14 mouse cellular contexts compared by ENCODE assay signal in the genomic region with DNA sequence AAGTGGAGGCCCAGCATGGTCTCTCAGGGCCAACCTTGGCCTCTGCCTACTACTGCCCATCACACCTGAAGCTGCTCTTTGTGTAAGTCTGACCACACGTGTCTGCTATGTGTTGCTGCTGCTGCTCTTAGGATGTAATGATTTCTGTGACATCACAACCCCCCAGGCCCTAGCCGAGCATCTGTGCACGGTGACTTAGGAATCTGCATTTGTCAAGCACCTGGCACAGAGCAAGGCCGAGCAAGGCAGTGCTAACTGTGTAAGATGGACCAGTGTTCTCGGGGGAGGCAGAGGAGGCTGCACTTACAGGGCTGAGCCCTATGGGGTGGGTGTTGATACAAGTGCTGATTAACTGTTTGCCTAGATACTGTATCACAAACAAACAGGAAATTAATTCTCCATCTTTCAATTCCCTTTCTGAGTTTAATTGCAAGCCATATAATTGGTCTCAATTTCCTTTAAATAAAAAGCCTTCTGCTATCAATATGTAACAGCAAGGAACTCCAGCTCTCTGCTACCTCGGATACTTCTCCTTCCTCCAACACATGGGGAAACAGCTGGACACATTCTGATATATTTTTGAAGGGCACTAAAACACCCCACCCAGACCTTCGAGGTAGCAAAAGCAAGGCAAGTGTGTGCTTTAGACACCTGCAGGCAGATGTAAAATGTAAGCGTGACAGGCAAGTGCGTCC.
DNase-seq lines count a peak whose midpoint lies in the region; ATAC-seq and TF ChIP-seq lines count a peak whose summit lies in the region.
"Had no signal": no experiment of that assay in that cellular context is flagged by ENCODE, and none has a peak within 500 bp of the region (broad histone marks: within the 10 kb centered on the region; RNA-seq: fewer than 3 reads in every experiment).

No protein-coding gene starts in this region.

- H3K9ac ChIP-seq in hindbrain, embryonic 13.5 days = peak overlapping the region; percentile 24; the same call in 1 of the 2 replicates
- no peak overlapping the region for H3K9ac ChIP-seq in hindbrain, embryonic 16.5 days (ENCODE audit: low read depth, low read length)
- no peak overlapping the region for H3K9ac ChIP-seq in midbrain, embryonic 14.5 days (replicated peaks; ENCODE audit: low read length)
- no peak overlapping the region for H3K9ac ChIP-seq in midbrain, postnatal 0 days (replicated peaks; ENCODE audit: low read length, poor library complexity, severe bottlenecking)
- peak overlapping the region; percentile 7; the same call in 1 of the 2 replicates for H3K9ac ChIP-seq in forebrain, embryonic 14.5 days (ENCODE audit: low read length)
- H3K9ac ChIP-seq: intestine, embryonic 15.5 days; lung, embryonic 15.5 days had no signal

- H3K27me3 ChIP-seq in hindbrain, embryonic 13.5 days = no peaks in the 10 kb centered on the region
- no peaks in the 10 kb centered on the region for H3K27me3 ChIP-seq in hindbrain, embryonic 16.5 days (replicated peaks; ENCODE audit: control insufficient read depth, insufficient read depth, low read length)
- no peaks in the 10 kb centered on the region for H3K27me3 ChIP-seq in midbrain, embryonic 14.5 days (ENCODE audit: control insufficient read depth, insufficient read depth, low read length)
- H3K27me3 ChIP-seq in midbrain, postnatal 0 days (ENCODE audit: insufficient read depth, low read length) = no peaks in the 10 kb centered on the region
- H3K27me3 ChIP-seq in forebrain, embryonic 14.5 days (replicated peaks; ENCODE audit: control insufficient read depth, insufficient read depth, low read length) = no peaks in the 10 kb centered on the region
- H3K27me3 ChIP-seq: intestine, embryonic 15.5 days; lung, embryonic 15.5 days had no signal

- ATAC-seq in hindbrain, embryonic 13.5 days (ENCODE audit: low FRiP score) = no peak
- no peak for ATAC-seq in hindbrain, embryonic 16.5 days
- no peak for ATAC-seq in midbrain, embryonic 14.5 days (ENCODE audit: low FRiP score, low TSS enrichment)
- ATAC-seq in midbrain, postnatal 0 days (ENCODE audit: low FRiP score) = no peak
- no peak for ATAC-seq in forebrain, embryonic 14.5 days

- TF ChIP-seq CTCF in midbrain, postnatal 0 days (IDR thresholded peaks at IDR 0.05) = no peak

- H3K36me3 ChIP-seq in hindbrain, embryonic 13.5 days = no peaks in the 10 kb centered on the region
- no peaks in the 10 kb centered on the region for H3K36me3 ChIP-seq in hindbrain, embryonic 16.5 days (ENCODE audit: control insufficient read depth, insufficient read depth, low read length)
- no peaks in the 10 kb centered on the region for H3K36me3 ChIP-seq in midbrain, embryonic 14.5 days (ENCODE audit: control insufficient read depth, insufficient read depth, low read length)
- no peaks in the 10 kb centered on the region for H3K36me3 ChIP-seq in midbrain, postnatal 0 days (ENCODE audit: insufficient read depth, low read length)
- no peaks in the 10 kb centered on the region for H3K36me3 ChIP-seq in forebrain, embryonic 14.5 days (ENCODE audit: control insufficient read depth, insufficient read depth, low read length)
- H3K36me3 ChIP-seq: G1E; intestine, embryonic 15.5 days; lung, embryonic 15.5 days had no signal

- H3K4me2 ChIP-seq in hindbrain, embryonic 13.5 days = no peak overlapping the region
- H3K4me2 ChIP-seq in hindbrain, embryonic 16.5 days (ENCODE audit: low read length) = no peak overlapping the region
- H3K4me2 ChIP-seq in midbrain, embryonic 14.5 days (ENCODE audit: low read length) = no peak overlapping the region
- H3K4me2 ChIP-seq in midbrain, postnatal 0 days (ENCODE audit: low read depth, low read length, poor library complexity, severe bottlenecking) = no peak overlapping the region
- H3K4me2 ChIP-seq in forebrain, embryonic 14.5 days (ENCODE audit: low read length) = no peak overlapping the region
- H3K4me2 ChIP-seq: intestine, embryonic 15.5 days; liver, embryonic 11.5 days; lung, embryonic 15.5 days had no signal

- DNase-seq in midbrain, embryonic 14.5 days = no peak
- DNase-seq in midbrain, postnatal 0 days (ENCODE audit: low spot score) = no peak
- DNase-seq in forebrain, embryonic 14.5 days (ENCODE audit: low spot score) = no peak
- DNase-seq in thymus, postnatal 14 days = peak; percentile 68
- no peak for DNase-seq in lung, postnatal 4 days
- DNase-seq in ovary, adult 18-20 months (ENCODE audit: low spot score) = no peak
- DNase-seq: adrenal gland, adult 8-10 months; kidney, postnatal 14 days had no signal

- H3K4me3 ChIP-seq in hindbrain, embryonic 13.5 days = no peak overlapping the region
- no peak overlapping the region for H3K4me3 ChIP-seq in hindbrain, embryonic 16.5 days (ENCODE audit: low read length)
- no peak overlapping the region for H3K4me3 ChIP-seq in midbrain, embryonic 14.5 days (replicated peaks; ENCODE audit: low read depth, low read length)
- no peak overlapping the region for H3K4me3 ChIP-seq in midbrain, postnatal 0 days (ENCODE audit: low read depth, low read length)
- no peak overlapping the region for H3K4me3 ChIP-seq in forebrain, embryonic 14.5 days (ENCODE audit: low read depth, low read length)
- H3K4me3 ChIP-seq: intestine, embryonic 15.5 days; lung, embryonic 15.5 days had no signal

- H3K9me3 ChIP-seq in hindbrain, embryonic 13.5 days = no peaks in the 10 kb centered on the region
- H3K9me3 ChIP-seq in hindbrain, embryonic 16.5 days (ENCODE audit: control insufficient read depth, low read length) = no peaks in the 10 kb centered on the region
- no peaks in the 10 kb centered on the region for H3K9me3 ChIP-seq in midbrain, embryonic 14.5 days (ENCODE audit: control insufficient read depth, low read length)
- no peaks in the 10 kb centered on the region for H3K9me3 ChIP-seq in midbrain, postnatal 0 days (ENCODE audit: low read length)
- no peaks in the 10 kb centered on the region for H3K9me3 ChIP-seq in forebrain, embryonic 14.5 days (replicated peaks; ENCODE audit: control insufficient read depth, low read length)
- H3K9me3 ChIP-seq: G1E; intestine, embryonic 15.5 days; lung, embryonic 15.5 days had no signal

- 58% methylated on average over 9 of the region's 9 CpGs for WGBS in hindbrain, embryonic 13.5 days
- 56% methylated on average over 9 of the region's 9 CpGs for WGBS in hindbrain, embryonic 16.5 days
- 61% methylated on average over 9 of the region's 9 CpGs for WGBS in midbrain, embryonic 14.5 days
- WGBS in midbrain, postnatal 0 days = 63% methylated on average over 9 of the region's 9 CpGs
- 73% methylated on average over 9 of the region's 9 CpGs for WGBS in forebrain, embryonic 14.5 days

- H3K4me1 ChIP-seq in hindbrain, embryonic 13.5 days (replicated peaks) = peaks cover 82% of the 10 kb centered on the region
- peaks cover 39% of the 10 kb centered on the region for H3K4me1 ChIP-seq in hindbrain, embryonic 16.5 days (ENCODE audit: control insufficient read depth, insufficient read depth, low read depth, low read length)
- H3K4me1 ChIP-seq in midbrain, embryonic 14.5 days (ENCODE audit: control insufficient read depth, insufficient read depth, low read length) = peaks cover 71% of the 10 kb centered on the region
- peaks cover 8% of the 10 kb centered on the region for H3K4me1 ChIP-seq in midbrain, postnatal 0 days (ENCODE audit: insufficient read depth, low read length)
- H3K4me1 ChIP-seq in forebrain, embryonic 14.5 days (ENCODE audit: control insufficient read depth, insufficient read depth, low read length) = peaks cover 48% of the 10 kb centered on the region

- H3K27ac ChIP-seq in hindbrain, embryonic 13.5 days = peak overlapping the region; percentile 66
- H3K27ac ChIP-seq in hindbrain, embryonic 16.5 days (ENCODE audit: low read depth, low read length) = no peak overlapping the region
- H3K27ac ChIP-seq in midbrain, embryonic 14.5 days (replicated peaks; ENCODE audit: low read depth, low read length) = peak overlapping the region; percentile 15; the same call in 1 of the 2 replicates
- H3K27ac ChIP-seq in midbrain, postnatal 0 days (ENCODE audit: low read depth, low read length) = no peak overlapping the region
- H3K27ac ChIP-seq in forebrain, embryonic 14.5 days (ENCODE audit: low read depth, low read length) = 0 out of 2 replicates have a peak overlapping the region, but pooled peaks have one; percentile 36
- H3K27ac ChIP-seq: intestine, embryonic 15.5 days; lung, embryonic 15.5 days had no signal

Comparison
In these comparisons a context has a peak if more than half of its experiments do, and no peak if none do; other contexts are left out.
1. H3K27ac ChIP-seq: peak in hindbrain, embryonic 13.5 days (single experiment), midbrain, embryonic 14.5 days (single experiment) and forebrain, embryonic 14.5 days (single experiment); none in hindbrain, embryonic 16.5 days (single experiment) and midbrain, postnatal 0 days (single experiment).
2. H3K9ac ChIP-seq: peak in hindbrain, embryonic 13.5 days (single experiment) and forebrain, embryonic 14.5 days (single experiment); none in hindbrain, embryonic 16.5 days (single experiment), midbrain, embryonic 14.5 days (single experiment) and midbrain, postnatal 0 days (single experiment).